Mouse (Mus musculus): Measurements from ENCODE around the gene Slc22a5. TPM values are rescaled to one million over a fixed set of nuclear protein-coding genes. Genes with fewer than 3 reads are reported as not detected.
"Not testable (repeated sequence)": the region's sequence is repeated elsewhere in the genome, so short reads cannot be mapped to it uniquely, and the experiment has no call there.

The Slc22a5 gene
- total and polyA plus RNA-seq, 2 experiments from 2014 or later: 13.4 to 16.2 TPM

GRCm38 (mm10) chr11:53888242-53888641, 3.2 kb downstream of the Slc22a5 start:
- Histone ChIP-seq H3K4me1 (ENCODE audit: insufficient read depth) (peaks cover 21% of the 10 kb centered on the region), H3K9me3 (ENCODE audit: low read length) (no peaks in the 10 kb centered on the region), H3K4me2 (ENCODE audit: low read depth) (no peak overlapping the region), H3K4me3 (ENCODE audit: low read depth, low read length) (no peak overlapping the region), H3K27me3 (ENCODE audit: insufficient read depth, low read length) (no peaks in the 10 kb centered on the region), H3K9ac (no peak overlapping the region), H3K36me3 (ENCODE audit: insufficient read depth) (no peaks in the 10 kb centered on the region), H3K27ac (ENCODE audit: low read depth, low read length) (no peak overlapping the region)
- ATAC-seq (no peak), DNase-seq (no peak)
- no peak for TF ChIP-seq CTCF (IDR thresholded peaks at IDR 0.05; ENCODE audit: low read depth)
- WGBS: 90% methylated on average over 4 of the region's 4 CpGs

GRCm38 (mm10) chr11:53883287-53883686, 8.2 kb downstream of the Slc22a5 start:
- H3K9ac ChIP-seq: no peak overlapping the region
- no peaks in the 10 kb centered on the region for H3K36me3 ChIP-seq (ENCODE audit: insufficient read depth)
- no peak for ATAC-seq
- H3K4me1 ChIP-seq (ENCODE audit: insufficient read depth): no peaks in the 10 kb centered on the region
- no peak for TF ChIP-seq CTCF (IDR thresholded peaks at IDR 0.05; ENCODE audit: low read depth)
- H3K27me3 ChIP-seq (ENCODE audit: insufficient read depth, low read length): no peaks in the 10 kb centered on the region
- H3K27ac ChIP-seq (ENCODE audit: low read depth, low read length): no peak overlapping the region
- DNase-seq: no peak
- H3K4me2 ChIP-seq (ENCODE audit: low read depth): no peak overlapping the region
- 97% methylated on average over 2 of the region's 2 CpGs for WGBS
- H3K9me3 ChIP-seq (ENCODE audit: low read length): no peaks in the 10 kb centered on the region
- H3K4me3 ChIP-seq (ENCODE audit: low read depth, low read length): no peak overlapping the region

GRCm38 (mm10) chr11:53878096-53878495, 13.4 kb downstream of the Slc22a5 start:
- H3K27ac ChIP-seq (ENCODE audit: low read depth, low read length): not testable (repeated sequence)

GRCm38 (mm10) chr11:53876488-53876887, 15.0 kb downstream of the Slc22a5 start:
- H3K27me3 ChIP-seq (ENCODE audit: insufficient read depth, low read length): no peaks in the 10 kb centered on the region
- no peak for ATAC-seq
- WGBS: 92% methylated on average over 4 of the region's 4 CpGs

More at GRCm38 (mm10) chr11:53878096-53878495, 13.4 kb downstream of the Slc22a5 start:
- not testable (repeated sequence) for H3K27me3 ChIP-seq (ENCODE audit: insufficient read depth, low read length); H3K9ac ChIP-seq; H3K4me3 ChIP-seq (ENCODE audit: low read depth, low read length); ATAC-seq; H3K4me1 ChIP-seq (ENCODE audit: insufficient read depth); DNase-seq; H3K36me3 ChIP-seq (ENCODE audit: insufficient read depth); H3K4me2 ChIP-seq (ENCODE audit: low read depth); H3K9me3 ChIP-seq (ENCODE audit: low read length)
- 86% methylated on average over 5 of the region's 5 CpGs for WGBS

GRCm38 (mm10) chr11:53874706-53875105, 16.8 kb downstream of the Slc22a5 start:
- H3K36me3 ChIP-seq (ENCODE audit: insufficient read depth): peaks cover 25% of the 10 kb centered on the region
- DNase-seq (no peak), ATAC-seq (no peak)
- no peak overlapping the region for H3K9ac ChIP-seq
- peak; percentile 33 for TF ChIP-seq CTCF (IDR thresholded peaks at IDR 0.05; ENCODE audit: low read depth)
- WGBS: 74% methylated on average over 4 of the region's 4 CpGs
- H3K27me3 ChIP-seq (ENCODE audit: insufficient read depth, low read length): no peaks in the 10 kb centered on the region
- no peaks in the 10 kb centered on the region for H3K4me1 ChIP-seq (ENCODE audit: insufficient read depth)
- no peak overlapping the region for H3K27ac ChIP-seq (ENCODE audit: low read depth, low read length)
- H3K4me2 ChIP-seq (ENCODE audit: low read depth): no peak overlapping the region
- H3K9me3 ChIP-seq (ENCODE audit: low read length): no peaks in the 10 kb centered on the region
- H3K4me3 ChIP-seq (ENCODE audit: low read depth, low read length): no peak overlapping the region

More at GRCm38 (mm10) chr11:53876488-53876887, 15.0 kb downstream of the Slc22a5 start:
- no peak for DNase-seq
- TF ChIP-seq CTCF (IDR thresholded peaks at IDR 0.05; ENCODE audit: low read depth): no peak
- Histone ChIP-seq H3K9ac (no peak overlapping the region), H3K4me3 (ENCODE audit: low read depth, low read length) (no peak overlapping the region), H3K4me1 (ENCODE audit: insufficient read depth) (no peaks in the 10 kb centered on the region), H3K27ac (ENCODE audit: low read depth, low read length) (no peak overlapping the region), H3K4me2 (ENCODE audit: low read depth) (no peak overlapping the region), H3K9me3 (ENCODE audit: low read length) (no peaks in the 10 kb centered on the region), H3K36me3 (ENCODE audit: insufficient read depth) (peaks cover 17% of the 10 kb centered on the region)

GRCm38 (mm10) chr11:53873909-53874704, 17.4 kb downstream of the Slc22a5 start:
- WGBS: 56% methylated on average over 5 of the region's 5 CpGs
- not testable (repeated sequence) for H3K4me2 ChIP-seq (ENCODE audit: low read depth)

GRCm38 (mm10) chr11:53871786-53872507, 19.5 kb downstream of the Slc22a5 start:
- DNase-seq: no peak
- Histone ChIP-seq H3K27ac (ENCODE audit: low read depth, low read length) (no peak overlapping the region), H3K4me3 (ENCODE audit: low read depth, low read length) (no peak overlapping the region), H3K9ac (no peak overlapping the region), H3K4me2 (ENCODE audit: low read depth) (no peak overlapping the region), H3K36me3 (ENCODE audit: insufficient read depth) (peaks cover 25% of the 10 kb centered on the region), H3K9me3 (ENCODE audit: low read length) (no peaks in the 10 kb centered on the region), H3K4me1 (ENCODE audit: insufficient read depth) (no peaks in the 10 kb centered on the region), H3K27me3 (ENCODE audit: insufficient read depth, low read length) (no peaks in the 10 kb centered on the region)
- no peak for ATAC-seq
- WGBS: 83% methylated on average over 2 of the region's 2 CpGs
- TF ChIP-seq CTCF (IDR thresholded peaks at IDR 0.05; ENCODE audit: low read depth): no peak

More at GRCm38 (mm10) chr11:53873909-53874704, 17.4 kb downstream of the Slc22a5 start:
- H3K4me1 ChIP-seq (ENCODE audit: insufficient read depth); H3K9ac ChIP-seq; H3K9me3 ChIP-seq (ENCODE audit: low read length); ATAC-seq; H3K27ac ChIP-seq (ENCODE audit: low read depth, low read length); H3K4me3 ChIP-seq (ENCODE audit: low read depth, low read length); H3K27me3 ChIP-seq (ENCODE audit: insufficient read depth, low read length); DNase-seq: not testable (repeated sequence)
- H3K36me3 ChIP-seq (ENCODE audit: insufficient read depth): peaks cover 25% of the 10 kb centered on the region

Data from forebrain, postnatal 0 days (tissue).